ENCODE assay signal across 8 mouse cellular contexts in genomic region chr7:27231693-27232331, GRCm38 (mm10). TPM values are rescaled to one million over a fixed set of nuclear protein-coding genes. Genes with fewer than 3 reads are reported as not detected.
DNase-seq lines count a peak whose midpoint lies in the region; ATAC-seq lines count a peak whose summit lies in the region.

No protein-coding gene starts in this region.

- intact Hi-C loops in heart, postnatal 14 days (cut with DNase I), result loop anchor here (2.0 kb wide), 1 partner anchor 73 kb away; no protein-coding TSS in a partner anchor
- intact Hi-C loops in left cerebral cortex, postnatal 36 days (cut with DNase I), result loop anchor here (5.0 kb wide), 1 partner anchor 65 kb away; the partner anchor contains the start of gene Egln2

- no peak overlapping the region for H3K27ac ChIP-seq in liver, embryonic 12.5 days
- H3K27ac ChIP-seq in liver, embryonic 11.5 days (ENCODE audit: low read depth, low read length), result no peak overlapping the region

- no peak overlapping the region for H3K9ac ChIP-seq in liver, embryonic 12.5 days
- no peak overlapping the region for H3K9ac ChIP-seq in liver, embryonic 11.5 days (ENCODE audit: low read depth, low read length)

- WGBS in liver, embryonic 12.5 days (ENCODE audit: insufficient replicate concordance), result 69% methylated on average over 7 of the region's 7 CpGs
- WGBS in liver, embryonic 11.5 days, result 71% methylated on average over 7 of the region's 7 CpGs

- peak overlapping the region; percentile 89; the same call in 1 of the 2 replicates for H3K4me2 ChIP-seq in liver, embryonic 12.5 days
- H3K4me2 ChIP-seq in liver, embryonic 11.5 days, result no peak overlapping the region

- no peak overlapping the region for H3K4me3 ChIP-seq in liver, embryonic 12.5 days
- H3K4me3 ChIP-seq in liver, embryonic 11.5 days (ENCODE audit: low read depth, low read length), result no peak overlapping the region

- H3K36me3 ChIP-seq in liver, embryonic 12.5 days, result no peaks in the 10 kb centered on the region
- no peaks in the 10 kb centered on the region for H3K36me3 ChIP-seq in liver, embryonic 11.5 days (ENCODE audit: control insufficient read depth, insufficient read depth, low read length)

- no peak for ATAC-seq in liver, embryonic 12.5 days
- ATAC-seq in liver, embryonic 11.5 days (replicated peaks; ENCODE audit: low FRiP score), result no peak

- H3K9me3 ChIP-seq in liver, embryonic 12.5 days (replicated peaks), result no peaks in the 10 kb centered on the region
- no peaks in the 10 kb centered on the region for H3K9me3 ChIP-seq in liver, embryonic 11.5 days (ENCODE audit: control insufficient read depth, low read length)

- peaks cover 50% of the 10 kb centered on the region for H3K4me1 ChIP-seq in liver, embryonic 12.5 days
- H3K4me1 ChIP-seq in liver, embryonic 11.5 days (replicated peaks; ENCODE audit: control insufficient read depth, insufficient read depth, low read length), result peaks cover 17% of the 10 kb centered on the region

- no peak for DNase-seq in liver, embryonic 11.5 days (ENCODE audit: low spot score)
- peak; percentile 85 for DNase-seq in adrenal gland, postnatal 25 days
- DNase-seq in heart, postnatal 14 days, result peak; percentile 49 to 53
- DNase-seq in left cerebral cortex, postnatal 36 days (ENCODE audit: low spot score in 2 of 2), result peak; percentile 83 to 89
- peak; percentile 79 to 86 for DNase-seq in right cerebral cortex, adult 2 months (ENCODE audit: low spot score in 2 of 2)
- no peak for DNase-seq in thymus, postnatal 0 days (ENCODE audit: low spot score)
- no peak for DNase-seq in kidney, postnatal 36 days

- H3K27me3 ChIP-seq in liver, embryonic 12.5 days (replicated peaks), result no peaks in the 10 kb centered on the region
- H3K27me3 ChIP-seq in liver, embryonic 11.5 days (replicated peaks; ENCODE audit: control insufficient read depth, insufficient read depth, low read length), result no peaks in the 10 kb centered on the region

RNA-seq across cellular contexts. Expression of gene Coq8b, which starts 1.0 kb away (rescaled TPM):
- polyA plus RNA-seq in liver, embryonic 12.5 days (2016; fragmentation: Nextera tagmentation; extraction: Ambion mirVana), result 14.2 and 15.7 TPM in 2 replicates
- 16.6 and 18.7 TPM in 2 replicates for polyA plus RNA-seq in liver, embryonic 11.5 days (2014; fragmentation: Nextera tagmentation; extraction: Ambion mirVana)
- total RNA-seq in adrenal gland, postnatal 25 days (2021), result 74.4 and 90.3 TPM in 2 replicates
- 1 to 10 TPM; 7.0 to 8.8 TPM for total RNA-seq in heart, postnatal 14 days (2021)
- 10 to 100 TPM; 33.2 to 41.9 TPM for total RNA-seq in left cerebral cortex, postnatal 36 days (2021)
- 15.8 and 15.9 TPM in 2 replicates for polyA plus RNA-seq in thymus, postnatal 0 days (2015; fragmentation: Nextera tagmentation; extraction: Ambion mirVana)

RNA-seq across cellular contexts. Expression of gene Itpkc, which starts 3.4 kb away (rescaled TPM):
- 3.5 and 4.1 TPM in 2 replicates for polyA plus RNA-seq in liver, embryonic 12.5 days (2016; fragmentation: Nextera tagmentation; extraction: Ambion mirVana)
- 3.5 and 4.8 TPM in 2 replicates for polyA plus RNA-seq in liver, embryonic 11.5 days (2014; fragmentation: Nextera tagmentation; extraction: Ambion mirVana)
- total RNA-seq in adrenal gland, postnatal 25 days (2021), result 15.9 and 18.3 TPM in 2 replicates
- total RNA-seq in heart, postnatal 14 days (2021), result 1 to 10 TPM; 4.5 to 5.5 TPM
- total RNA-seq in left cerebral cortex, postnatal 36 days (2021), result 1 to 10 TPM; 8.0 TPM
- 2.3 TPM in 2 replicates for polyA plus RNA-seq in thymus, postnatal 0 days (2015; fragmentation: Nextera tagmentation; extraction: Ambion mirVana)

RNA-seq across cellular contexts. Expression of gene Numbl, which starts 26.4 kb away (rescaled TPM):
- 3.9 and 4.0 TPM in 2 replicates for polyA plus RNA-seq in liver, embryonic 12.5 days (2016; fragmentation: Nextera tagmentation; extraction: Ambion mirVana)
- 3.6 TPM in 2 replicates for polyA plus RNA-seq in liver, embryonic 11.5 days (2014; fragmentation: Nextera tagmentation; extraction: Ambion mirVana)
- total RNA-seq in adrenal gland, postnatal 25 days (2021), result 8.4 and 12.6 TPM in 2 replicates
- 1 to 10 TPM; 7.9 to 8.5 TPM for total RNA-seq in heart, postnatal 14 days (2021)
- total RNA-seq in left cerebral cortex, postnatal 36 days (2021), result 100 to 1,000 TPM; 107 to 127 TPM
- polyA plus RNA-seq in thymus, postnatal 0 days (2015; fragmentation: Nextera tagmentation; extraction: Ambion mirVana), result 3.2 and 3.5 TPM in 2 replicates

RNA-seq across cellular contexts. Expression of gene Snrpa, which starts 35.7 kb away (rescaled TPM):
- 150 and 163 TPM in 2 replicates for polyA plus RNA-seq in liver, embryonic 12.5 days (2016; fragmentation: Nextera tagmentation; extraction: Ambion mirVana)
- 282 and 294 TPM in 2 replicates for polyA plus RNA-seq in liver, embryonic 11.5 days (2014; fragmentation: Nextera tagmentation; extraction: Ambion mirVana)
- total RNA-seq in adrenal gland, postnatal 25 days (2021), result 108 and 114 TPM in 2 replicates
- 10 to 100 TPM; 38.9 to 47.7 TPM for total RNA-seq in heart, postnatal 14 days (2021)
- total RNA-seq in left cerebral cortex, postnatal 36 days (2021), result 10 to 100 TPM; 78.4 to 80.5 TPM
- polyA plus RNA-seq in thymus, postnatal 0 days (2015; fragmentation: Nextera tagmentation; extraction: Ambion mirVana), result 165 and 192 TPM in 2 replicates

RNA-seq across cellular contexts. Expression of gene BC024978, which starts 36.2 kb away (rescaled TPM):
- 1.5 TPM in 2 replicates for polyA plus RNA-seq in liver, embryonic 12.5 days (2016; fragmentation: Nextera tagmentation; extraction: Ambion mirVana)
- polyA plus RNA-seq in liver, embryonic 11.5 days (2014; fragmentation: Nextera tagmentation; extraction: Ambion mirVana), result 2.5 and 2.8 TPM in 2 replicates
- total RNA-seq in adrenal gland, postnatal 25 days (2021), result 23.6 and 28.0 TPM in 2 replicates
- total RNA-seq in heart, postnatal 14 days (2021), result 10 to 100 TPM; 12.3 to 12.5 TPM
- total RNA-seq in left cerebral cortex, postnatal 36 days (2021), result 10 to 100 TPM; 20.6 TPM
- polyA plus RNA-seq in thymus, postnatal 0 days (2015; fragmentation: Nextera tagmentation; extraction: Ambion mirVana), result 2.5 and 4.0 TPM in 2 replicates

Comparison
In these comparisons a context has a peak if more than half of its experiments do, and no peak if none do; other contexts are left out.
1. DNase-seq: peak in adrenal gland, postnatal 25 days (single experiment), heart, postnatal 14 days (2 of 2), left cerebral cortex, postnatal 36 days (2 of 2) and right cerebral cortex, adult 2 months (2 of 2); none in liver, embryonic 11.5 days (single experiment), thymus, postnatal 0 days (single experiment) and kidney, postnatal 36 days (0 of 2).